Mouse (Mus musculus) ovary, adult 10 weeks (tissue): ENCODE measurements around the gene Engase. TPM values are rescaled to one million over a fixed set of nuclear protein-coding genes. Genes with fewer than 3 reads are reported as not detected.

Source experiments
- polyA plus RNA-seq: library from polyadenylated mRNA; stranded (reverse); fragments of 350-450 nt; fragmentation: Illumina TruSeq; extraction: RNeasy Lipid Tissue Mini Kit (QIAGEN cat#74804); gene quantifications from one replicate; pipeline ENCODE4 v1.2.3, GENCODE M21; 2014

The Engase gene
- polyA plus RNA-seq: not detected

GRCm38 (mm10) chr11:118476396-118477373, at the start of gene Engase:
Engase (plus strand) TSS chr11:118476829.

GRCm38 (mm10) chr11:118427986-118428385, 48.6 kb upstream of the Engase start, which contains the start of gene C1qtnf1:
C1qtnf1 (plus strand) TSS chr11:118428203.

Other genes with a start within 250 kb of the Engase start
- gene Cyth1, start 228.2 kb upstream of the Engase start, polyA plus RNA-seq: 36.3 TPM
- gene Usp36, start 186.6 kb upstream of the Engase start, polyA plus RNA-seq: 3.2 TPM
- gene Cep295nl, start 134.3 kb upstream of the Engase start, polyA plus RNA-seq: 0.23 TPM
- gene Timp2, start 121.1 kb upstream of the Engase start, polyA plus RNA-seq: 193 TPM
- gene Lgals3bp, start 74.7 kb upstream of the Engase start, polyA plus RNA-seq: 16.0 TPM
- gene Cant1, start 57.7 kb upstream of the Engase start, polyA plus RNA-seq: 4.3 TPM
- 12.5 TPM for gene C1qtnf1, start 48.6 kb upstream of the Engase start, polyA plus RNA-seq